Mouse (Mus musculus) lung, postnatal 0 days (tissue): ENCODE measurements around the gene Paics. TPM values are rescaled to one million over a fixed set of nuclear protein-coding genes. Genes with fewer than 3 reads are reported as not detected.

Experiments used
- ATAC-seq: fragments of 200-750 bp; cut with Nextera tagmentation; 2 replicates; pipeline ENCODE4 v1.8.0; 2017; ENCODE audit warnings: moderate library complexity
- DNase-seq: peaks from one replicate; pipeline ENCODE4 v3.0.0-alpha.2; 2016; ENCODE audit warnings: low spot score
- H3K27ac ChIP-seq: fragments of 300-500 bp; sonication (generic); 2 replicates; pipeline ENCODE4 v1.5.1; 2014; ENCODE audit warnings: antibody characterized with exemption, mild to moderate bottlenecking, low read length, mixed read lengths
- H3K27me3 ChIP-seq: fragments of 300-500 bp; sonication (generic); replicated peaks from 2 replicates; pipeline ENCODE4 v1.6.1; 2014; ENCODE audit warnings: low read length, mixed read lengths; ENCODE audit not compliant: insufficient read depth
- H3K36me3 ChIP-seq: fragments of 300-500 bp; sonication (generic); 2 replicates; pipeline ENCODE4 v1.6.1; 2014; ENCODE audit warnings: low read length, mixed read lengths; ENCODE audit not compliant: insufficient read depth
- H3K4me1 ChIP-seq: fragments of 300-500 bp; sonication (generic); 2 replicates; pipeline ENCODE4 v1.6.1; 2014; ENCODE audit warnings: antibody characterized with exemption, low read depth, low read length, mixed read lengths; ENCODE audit not compliant: insufficient read depth
- H3K4me2 ChIP-seq: fragments of 300-500 bp; sonication (generic); replicated peaks from 2 replicates; pipeline ENCODE4 v1.6.1; 2014; ENCODE audit warnings: low read depth, mild to moderate bottlenecking, low read length, moderate library complexity, mixed read lengths
- H3K4me3 ChIP-seq: fragments of 300-500 bp; sonication (generic); 2 replicates; pipeline ENCODE4 v1.5.1; 2014; ENCODE audit warnings: low read depth, low read length
- H3K9ac ChIP-seq: fragments of 300-500 bp; sonication (generic); replicated peaks from 2 replicates; pipeline ENCODE4 v1.6.1; 2014; ENCODE audit warnings: low read depth, mild to moderate bottlenecking
- H3K9me3 ChIP-seq: fragments of 300-500 bp; sonication (generic); 2 replicates; pipeline ENCODE4 v1.6.1; 2016; ENCODE audit warnings: low read length, mixed read lengths
- CTCF ChIP-seq: IDR thresholded peaks from 2 replicates; pipeline ENCODE4 v1.5.1; 2016; ENCODE audit warnings: antibody characterized with exemption, mild to moderate bottlenecking
- EP300 ChIP-seq: IDR thresholded peaks from 2 replicates; pipeline ENCODE4 v1.6.1; 2016; ENCODE audit warnings: antibody characterized with exemption, mild to moderate bottlenecking, control low read depth
- WGBS: fragments of 180-500 bp; shearing (Covaris S2); extraction: QIAGEN DNeasy Blood & Tissue Kit; methylation state at CpG from one replicate; pipeline ENCODE4 v1.1.7; 2014; 5-methylcytosine and 5-hydroxymethylcytosine counted together
- polyA plus RNA-seq: library from polyadenylated mRNA; unstranded; fragments of >200 nt; fragmentation: Nextera tagmentation; extraction: Ambion mirVana; gene quantifications from 2 replicates; pipeline ENCODE4 v1.2.1, GENCODE M21; 2015

Paics gene
- polyA plus RNA-seq, 1 experiment from 2014 or later: 167 TPM

DNA sequence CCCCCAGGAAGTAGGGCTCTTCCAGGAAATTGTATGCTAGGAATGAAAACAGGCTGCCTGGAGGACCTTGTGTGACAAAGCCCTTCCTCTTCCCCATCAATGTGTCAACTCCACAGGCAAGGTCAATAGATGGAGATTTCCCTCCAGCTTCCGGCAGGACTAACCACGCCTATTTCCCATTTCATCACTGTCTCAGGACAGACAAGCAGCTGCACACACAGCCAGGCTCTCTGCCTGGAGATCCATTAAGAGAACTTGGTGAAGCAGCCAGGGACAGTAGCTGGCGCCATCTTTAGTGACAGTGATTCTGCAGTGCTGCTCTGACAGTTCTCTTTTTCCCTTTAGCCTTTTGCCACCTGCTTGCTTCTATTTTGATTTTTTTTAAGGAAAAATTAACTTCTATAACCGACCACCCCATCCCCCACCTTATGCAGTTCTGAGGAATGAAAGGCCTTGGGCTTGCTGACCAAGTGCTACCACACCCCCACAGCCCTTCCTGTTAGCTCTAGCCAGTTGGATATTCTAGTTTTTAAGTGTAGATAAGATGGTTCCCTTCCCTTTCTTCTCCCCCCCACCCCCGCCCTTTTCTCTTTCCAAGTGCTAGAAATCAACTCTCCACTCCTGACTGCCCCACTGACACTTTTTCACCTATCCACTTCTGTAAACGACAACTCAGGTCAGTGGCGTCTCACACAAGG is 21.8 kb upstream of the Paics start:
- no peak overlapping the region for H3K4me3 ChIP-seq
- H3K27me3 ChIP-seq: no peaks in the 10 kb centered on the region
- WGBS: 38% methylated on average over 7 of the region's 7 CpGs
- H3K9me3 ChIP-seq: no peaks in the 10 kb centered on the region
- peaks cover 9% of the 10 kb centered on the region; the same call in 1 of the 2 replicates for H3K36me3 ChIP-seq
- no peak overlapping the region for H3K4me2 ChIP-seq
- no peaks in the 10 kb centered on the region; the same call in 1 of the 2 replicates for H3K4me1 ChIP-seq
- H3K9ac ChIP-seq: no peak overlapping the region
- no peak for TF ChIP-seq EP300
- TF ChIP-seq CTCF: no peak
- ATAC-seq (peak; percentile 81), DNase-seq (peak; percentile 84)
- peak overlapping the region; percentile 57 for H3K27ac ChIP-seq

DNA sequence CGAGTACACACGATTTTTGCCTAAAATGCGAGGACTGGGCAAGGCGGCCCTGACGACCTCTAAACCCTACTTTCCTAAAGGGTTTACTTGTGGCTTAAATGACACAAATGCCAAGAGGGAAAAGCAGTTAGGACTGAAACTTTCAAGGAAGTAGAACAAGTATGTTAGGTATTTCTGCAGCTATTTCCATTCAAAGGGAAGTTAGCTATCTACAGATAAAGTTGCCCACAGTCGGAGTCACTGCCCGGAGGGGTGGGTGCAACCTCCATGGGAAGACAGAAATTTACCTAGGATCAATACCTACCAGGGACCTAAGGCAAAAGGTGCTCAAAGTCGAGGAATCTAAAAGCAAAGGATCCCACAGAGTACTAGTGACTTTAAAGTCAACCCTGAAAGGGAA is 11.4 kb upstream of the Paics start:
- ATAC-seq (no peak), DNase-seq (no peak)
- no peaks in the 10 kb centered on the region for H3K36me3 ChIP-seq
- H3K4me2 ChIP-seq: no peak overlapping the region
- H3K4me3 ChIP-seq: no peak overlapping the region
- 84% methylated on average over 8 of the region's 8 CpGs for WGBS
- H3K9ac ChIP-seq: no peak overlapping the region
- TF ChIP-seq CTCF (no peak), EP300 (no peak)
- H3K4me1 ChIP-seq: no peaks in the 10 kb centered on the region
- no peak overlapping the region for H3K27ac ChIP-seq
- H3K9me3 ChIP-seq: no peaks in the 10 kb centered on the region
- no peaks in the 10 kb centered on the region for H3K27me3 ChIP-seq

DNA sequence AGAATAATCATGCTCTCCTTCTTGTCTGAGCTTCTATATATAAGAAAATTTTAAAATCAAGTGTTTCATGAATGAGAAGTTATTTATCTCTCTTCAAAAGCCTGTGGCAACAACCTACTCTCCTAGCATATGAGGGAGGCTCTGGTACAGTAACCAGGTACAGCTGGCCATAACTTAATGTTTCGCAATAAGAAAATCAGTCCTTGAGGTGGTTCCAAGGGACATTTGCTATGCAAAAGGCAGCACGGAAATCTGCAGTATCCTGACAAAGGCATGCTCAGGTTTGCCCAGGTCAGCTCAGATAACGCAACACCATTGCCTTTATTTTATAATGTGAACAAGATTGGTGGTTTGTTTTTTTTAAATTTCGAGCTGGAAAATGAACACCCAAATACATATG is 9.1 kb upstream of the Paics start:
- 69% methylated on average over 4 of the region's 4 CpGs for WGBS

DNA sequence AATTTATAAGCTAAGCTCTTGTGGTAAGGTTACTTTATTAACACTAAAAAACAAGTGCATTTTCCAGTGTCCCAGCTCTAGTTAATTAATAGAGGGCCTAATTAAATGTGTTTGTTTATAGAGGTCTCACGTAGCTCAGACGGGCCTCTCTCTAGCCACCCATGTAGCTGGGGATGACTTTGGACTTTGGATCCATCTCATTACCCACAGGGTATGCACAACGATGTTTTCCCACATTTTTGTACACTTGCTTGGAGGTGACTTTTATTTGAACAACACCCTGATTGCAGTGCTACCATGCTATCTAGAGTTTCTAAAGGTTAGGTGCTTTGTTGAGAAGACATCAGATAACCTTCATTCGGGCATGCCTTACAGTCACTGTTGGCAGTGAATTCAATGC is 8.6 kb upstream of the Paics start:
- H3K36me3 ChIP-seq: no peaks in the 10 kb centered on the region
- no peak overlapping the region for H3K4me2 ChIP-seq
- H3K9ac ChIP-seq: no peak overlapping the region
- 76% methylated on average over 4 of the region's 4 CpGs for WGBS
- H3K27ac ChIP-seq: no peak overlapping the region
- H3K4me1 ChIP-seq: no peaks in the 10 kb centered on the region
- TF ChIP-seq EP300: no peak
- TF ChIP-seq CTCF: no peak
- DNase-seq (no peak), ATAC-seq (no peak)
- no peaks in the 10 kb centered on the region for H3K27me3 ChIP-seq
- H3K9me3 ChIP-seq: no peaks in the 10 kb centered on the region
- no peak overlapping the region for H3K4me3 ChIP-seq

More for the DNA sequence above, 9.1 kb upstream of the Paics start:
- ATAC-seq: peak; percentile 49; the same call in 1 of the 2 replicates
- no peak overlapping the region for H3K4me3 ChIP-seq
- no peak for TF ChIP-seq EP300
- TF ChIP-seq CTCF: no peak
- no peaks in the 10 kb centered on the region for H3K9me3 ChIP-seq
- no peaks in the 10 kb centered on the region for H3K4me1 ChIP-seq
- H3K36me3 ChIP-seq: no peaks in the 10 kb centered on the region
- peak; percentile 10 for DNase-seq
- H3K27me3 ChIP-seq: no peaks in the 10 kb centered on the region
- no peak overlapping the region for H3K4me2 ChIP-seq
- no peak overlapping the region for H3K9ac ChIP-seq
- no peak overlapping the region for H3K27ac ChIP-seq

DNA sequence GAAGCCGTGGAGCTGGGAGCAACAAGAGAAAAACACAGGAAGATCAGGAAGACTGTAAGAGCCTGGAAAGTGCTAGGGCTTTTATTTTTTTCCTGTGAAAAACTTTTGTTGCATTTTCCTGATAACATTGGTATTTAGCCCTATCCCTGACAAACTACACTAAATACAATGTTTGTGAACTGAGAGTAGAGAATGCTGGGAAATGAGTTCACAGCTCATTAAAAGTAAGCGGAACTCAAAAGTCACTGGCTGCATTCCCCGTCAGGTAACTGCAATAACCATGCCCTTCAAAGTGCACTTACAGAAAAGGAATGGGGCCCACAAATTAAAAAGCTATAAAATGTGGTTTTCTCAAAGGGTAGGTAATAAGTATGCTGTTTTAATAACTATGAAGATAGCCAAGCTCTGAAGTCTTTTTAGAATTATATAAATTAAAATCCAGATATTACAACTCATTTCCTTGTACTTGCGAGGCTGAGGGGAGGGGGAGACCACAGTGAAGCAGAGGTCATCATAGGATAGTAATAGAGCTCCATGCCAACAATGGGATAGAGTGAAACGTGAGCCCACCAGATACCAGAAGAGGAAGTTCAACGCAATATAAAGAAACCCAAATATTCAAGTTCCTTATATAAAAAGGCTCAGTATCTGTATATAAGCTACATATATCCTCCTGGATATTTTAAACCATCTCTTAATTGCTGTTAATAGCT is 6.0 kb upstream of the Paics start:
- no peak for ATAC-seq
- Histone ChIP-seq H3K27ac (no peak overlapping the region), H3K27me3 (no peaks in the 10 kb centered on the region), H3K4me2 (no peak overlapping the region), H3K9ac (no peak overlapping the region), H3K36me3 (no peaks in the 10 kb centered on the region), H3K9me3 (no peaks in the 10 kb centered on the region), H3K4me3 (no peak overlapping the region), H3K4me1 (no peaks in the 10 kb centered on the region)
- DNase-seq: no peak
- WGBS: 50% methylated on average over 6 of the region's 6 CpGs
- TF ChIP-seq EP300 (no peak), CTCF (no peak)

DNA sequence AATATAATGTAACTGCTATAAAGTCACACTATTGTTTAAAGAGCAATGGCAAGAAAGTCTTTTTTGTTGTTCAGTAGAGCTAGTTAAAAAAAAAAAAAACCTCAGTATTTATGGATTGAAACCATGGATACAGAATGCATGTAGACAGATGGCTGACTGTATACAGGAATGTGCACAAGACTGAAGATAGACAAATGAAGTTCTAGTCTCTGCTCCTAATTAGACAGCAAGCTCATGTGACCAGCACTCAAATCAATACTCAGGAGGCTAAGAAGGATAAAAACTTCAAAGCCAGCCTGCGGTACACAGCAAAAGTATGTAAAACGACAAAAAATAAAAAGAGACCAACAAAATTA is 5.5 kb upstream of the Paics start:
- Histone ChIP-seq H3K9me3 (no peaks in the 10 kb centered on the region), H3K36me3 (no peaks in the 10 kb centered on the region), H3K4me2 (no peak overlapping the region), H3K27ac (no peak overlapping the region), H3K27me3 (no peaks in the 10 kb centered on the region), H3K9ac (no peak overlapping the region), H3K4me1 (no peaks in the 10 kb centered on the region), H3K4me3 (no peak overlapping the region)
- WGBS: 85% methylated on average over 2 of the region's 2 CpGs
- DNase-seq (no peak), ATAC-seq (no peak)
- TF ChIP-seq EP300 (no peak), CTCF (no peak)
